Mouse (Mus musculus): ENCODE data around the gene Ctdsp1. TPM values are rescaled to one million over a fixed set of nuclear protein-coding genes. Genes with fewer than 3 reads are reported as not detected.

Ctdsp1 gene
- total RNA-seq, 2 experiments from 2014 or later, result 53.2 to 130 TPM

DNA sequence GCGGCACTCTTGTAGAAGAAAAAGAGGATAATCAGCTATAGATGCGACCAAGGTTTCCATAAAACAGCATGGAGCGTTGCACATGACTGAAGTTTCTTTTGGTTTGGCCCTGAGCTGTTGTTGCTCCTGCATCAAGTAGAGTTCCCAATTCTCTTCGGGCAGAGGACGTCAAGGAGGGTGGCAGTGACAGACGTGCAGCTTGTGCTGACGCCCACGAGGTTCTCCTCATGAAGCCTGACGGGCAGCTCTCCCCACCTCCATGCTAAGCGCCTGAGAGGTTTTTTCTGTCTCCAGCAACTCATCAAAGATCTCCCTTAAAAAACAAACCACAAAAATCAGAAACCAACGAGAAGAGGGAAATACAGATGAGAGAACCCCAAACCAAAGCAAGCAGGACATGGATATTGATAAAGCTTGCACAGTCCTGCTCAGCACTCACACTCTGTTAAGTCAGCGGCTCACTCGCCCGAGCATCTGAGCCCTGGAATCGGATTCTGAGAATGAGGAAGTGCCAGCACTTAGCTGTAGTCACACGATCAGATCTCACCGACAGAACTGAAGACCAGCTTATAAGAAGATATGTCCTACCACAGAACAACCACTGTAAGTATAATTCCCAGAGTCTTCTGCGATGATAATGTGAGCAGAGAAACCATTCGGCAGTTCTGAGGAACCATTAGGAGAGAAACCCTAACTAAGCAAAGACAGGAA lies 48.0 kb downstream of the Ctdsp1 start:
- ATAC-seq (ENCODE audit: poor library complexity, severe bottlenecking), result no peak

GRCm38 (mm10) chr1:74444538-74444937 lies 53.2 kb downstream of the Ctdsp1 start:
- ATAC-seq (ENCODE audit: poor library complexity, severe bottlenecking), result no peak

Other genes with a start within 250 kb of the Ctdsp1 start
- 63.7 and 72.6 TPM in 2 replicates for gene Cxcr2, start 237.5 kb upstream of the Ctdsp1 start, total RNA-seq (2015)
- 77.3 and 107 TPM in 2 replicates for gene Cxcr2, start 237.5 kb upstream of the Ctdsp1 start, total RNA-seq (2017)
- gene Cxcr1, start 196.9 kb upstream of the Ctdsp1 start, total RNA-seq (2015), result 0.20 and 0.87 TPM in 2 replicates
- gene Cxcr1, start 196.9 kb upstream of the Ctdsp1 start, total RNA-seq (2017), result 0.18 TPM in 1 of 2 replicates, not detected in the other
- gene Arpc2, start 155.4 kb upstream of the Ctdsp1 start, total RNA-seq (2015), result 1,564 and 1,782 TPM in 2 replicates
- gene Arpc2, start 155.4 kb upstream of the Ctdsp1 start, total RNA-seq (2017), result 803 and 834 TPM in 2 replicates
- gene Gpbar1, start 113.0 kb upstream of the Ctdsp1 start, total RNA-seq (2015), result not detected in 2 replicates
- gene Gpbar1, start 113.0 kb upstream of the Ctdsp1 start, total RNA-seq (2017), result not detected in 2 replicates
- gene Aamp, start 106.8 kb upstream of the Ctdsp1 start, total RNA-seq (2015), result 27.8 and 33.6 TPM in 2 replicates
- 48.2 and 59.5 TPM in 2 replicates for gene Aamp, start 106.8 kb upstream of the Ctdsp1 start, total RNA-seq (2017)
- 23.5 and 23.6 TPM in 2 replicates for gene Pnkd, start 106.6 kb upstream of the Ctdsp1 start, total RNA-seq (2015)
- gene Pnkd, start 106.6 kb upstream of the Ctdsp1 start, total RNA-seq (2017), result 7.7 and 8.9 TPM in 2 replicates
- 13.6 and 15.5 TPM in 2 replicates for gene Tmbim1, start 85.9 kb upstream of the Ctdsp1 start, total RNA-seq (2015)
- gene Tmbim1, start 85.9 kb upstream of the Ctdsp1 start, total RNA-seq (2017), result 11.3 and 13.8 TPM in 2 replicates
- 0.07 TPM in 1 of 2 replicates, not detected in the other for gene Catip, start 29.4 kb upstream of the Ctdsp1 start, total RNA-seq (2015)
- 0.26 TPM in 1 of 2 replicates, not detected in the other for gene Catip, start 29.4 kb upstream of the Ctdsp1 start, total RNA-seq (2017)
- gene Slc11a1, start 16.3 kb upstream of the Ctdsp1 start, total RNA-seq (2015), result 54.7 and 60.8 TPM in 2 replicates
- gene Slc11a1, start 16.3 kb upstream of the Ctdsp1 start, total RNA-seq (2017), result 46.2 and 48.1 TPM in 2 replicates
- gene Vil1, start 17.9 kb downstream of the Ctdsp1 start, total RNA-seq (2015), result not detected in 2 replicates
- gene Vil1, start 17.9 kb downstream of the Ctdsp1 start, total RNA-seq (2017), result not detected in 2 replicates
- gene Cnot9, start 114.5 kb downstream of the Ctdsp1 start, total RNA-seq (2015), result 36.8 and 40.0 TPM in 2 replicates
- 58.0 and 71.2 TPM in 2 replicates for gene Cnot9, start 114.5 kb downstream of the Ctdsp1 start, total RNA-seq (2017)
- gene Plcd4, start 151.4 kb downstream of the Ctdsp1 start, total RNA-seq (2015), result not detected in 2 replicates
- gene Plcd4, start 151.4 kb downstream of the Ctdsp1 start, total RNA-seq (2017), result not detected in 2 replicates
- gene Usp37, start 152.8 kb downstream of the Ctdsp1 start, total RNA-seq (2015), result 14.7 and 18.0 TPM in 2 replicates
- gene Usp37, start 152.8 kb downstream of the Ctdsp1 start, total RNA-seq (2017), result 23.0 and 26.4 TPM in 2 replicates
- gene Zfp142, start 196.7 kb downstream of the Ctdsp1 start, total RNA-seq (2015), result 14.5 and 16.2 TPM in 2 replicates
- gene Zfp142, start 196.7 kb downstream of the Ctdsp1 start, total RNA-seq (2017), result 6.2 and 7.2 TPM in 2 replicates
- gene Bcs1l, start 196.8 kb downstream of the Ctdsp1 start, total RNA-seq (2015), result 9.8 and 9.9 TPM in 2 replicates
- gene Bcs1l, start 196.8 kb downstream of the Ctdsp1 start, total RNA-seq (2017), result 8.3 and 10.9 TPM in 2 replicates
- 24.5 and 27.6 TPM in 2 replicates for gene Rnf25, start 209.9 kb downstream of the Ctdsp1 start, total RNA-seq (2015)
- 38.1 and 41.3 TPM in 2 replicates for gene Rnf25, start 209.9 kb downstream of the Ctdsp1 start, total RNA-seq (2017)
- 1.8 TPM in 1 of 2 replicates, not detected in the other for gene Stk36, start 209.9 kb downstream of the Ctdsp1 start, total RNA-seq (2015)
- gene Stk36, start 209.9 kb downstream of the Ctdsp1 start, total RNA-seq (2017), result not detected in 2 replicates